Mouse (Mus musculus): ENCODE data around the gene Gm21788. TPM values are rescaled to one million over a fixed set of nuclear protein-coding genes. Genes with fewer than 3 reads are reported as not detected.
"Not testable (repeated sequence)": the region's sequence is repeated elsewhere in the genome, so short reads cannot be mapped to it uniquely, and the experiment has no call there.

Gene Gm21788
- not detected for total RNA-seq (2021)
- long read RNA-seq, experiment 1 = 0 reads
- long read RNA-seq, experiment 2 = 0 reads

- not testable (repeated sequence) for DNase-seq (ENCODE audit: low spot score in 2 of 2)
Observed at GRCm38 (mm10) chrY:7404710-7405109, at the start of gene Gm21788. Gene Gm21788, plus strand, starts transcription at chrY:7405010.

Other genes starting within 250 kb of the Gm21788 start
- gene Gm21244, start 235.7 kb upstream of the Gm21788 start, total RNA-seq (2021) = not detected
- gene Gm28998, start 151.2 kb upstream of the Gm21788 start, total RNA-seq (2021) = not detected
- not detected for gene Gm20826, start 233.5 kb downstream of the Gm21788 start, total RNA-seq (2021)

All from left cerebral cortex, adult 18-20 months (tissue).